Mouse (Mus musculus) neural tube, embryonic 15.5 days (tissue): ENCODE measurements around the gene Olfr77. TPM values are rescaled to one million over a fixed set of nuclear protein-coding genes. Genes with fewer than 3 reads are reported as not detected.

ENCODE experiments used
- ATAC-seq: fragments of 200-750 bp; cut with Nextera tagmentation; 2 replicates; pipeline ENCODE4 v1.8.0; 2017; ENCODE audit warnings: mild to moderate bottlenecking, moderate TSS enrichment, moderate library complexity; ENCODE audit not compliant: low FRiP score
- H3K27ac ChIP-seq: fragments of 300-500 bp; sonication (generic); replicated peaks from 2 replicates; pipeline ENCODE4 v1.5.1; 2015; ENCODE audit warnings: mild to moderate bottlenecking, inconsistent platforms
- H3K27me3 ChIP-seq: fragments of 300-500 bp; sonication (generic); replicated peaks from 2 replicates; pipeline ENCODE4 v1.6.1; 2015; ENCODE audit warnings: inconsistent platforms
- H3K36me3 ChIP-seq: fragments of 300-500 bp; sonication (generic); 2 replicates; pipeline ENCODE4 v1.6.1; 2015; ENCODE audit warnings: inconsistent platforms
- H3K4me1 ChIP-seq: fragments of 300-500 bp; sonication (generic); 2 replicates; pipeline ENCODE4 v1.6.1; 2015; ENCODE audit warnings: inconsistent platforms
- H3K4me2 ChIP-seq: fragments of 300-500 bp; sonication (generic); 2 replicates; pipeline ENCODE4 v1.6.1; 2015; ENCODE audit warnings: inconsistent platforms, mild to moderate bottlenecking, moderate library complexity
- H3K4me3 ChIP-seq: fragments of 300-500 bp; sonication (generic); replicated peaks from 2 replicates; pipeline ENCODE4 v1.5.1; 2015; ENCODE audit warnings: mild to moderate bottlenecking, inconsistent platforms
- H3K9ac ChIP-seq: fragments of 300-500 bp; sonication (generic); replicated peaks from 2 replicates; pipeline ENCODE4 v1.6.1; 2015; ENCODE audit warnings: mild to moderate bottlenecking, inconsistent platforms
- H3K9me3 ChIP-seq: fragments of 300-500 bp; sonication (generic); replicated peaks from 2 replicates; pipeline ENCODE4 v1.6.1; 2016; ENCODE audit warnings: inconsistent platforms
- WGBS: fragments of 180-500 bp; shearing (Covaris S2); methylation state at CpG from one replicate; pipeline ENCODE4 v1.1.7; 2015; ENCODE audit warnings: mixed read lengths; 5-methylcytosine and 5-hydroxymethylcytosine counted together
- polyA plus RNA-seq: library from polyadenylated mRNA; unstranded; fragments of >200 nt; fragmentation: Nextera tagmentation; extraction: Ambion mirVana; gene quantifications from 2 replicates; pipeline ENCODE4 v1.2.1, GENCODE M21; 2015

Gene Olfr77
- polyA plus RNA-seq: 0.14 and 0.19 TPM in 2 replicates

GRCm38 (mm10) chr9:19916565-19916964 is at the start of gene Olfr77:
TSS of gene Olfr77 (plus strand) at chr9:19916865.
- WGBS: 90% methylated on average over 2 of the region's 2 CpGs

GRCm38 (mm10) chr9:19887904-19888303 is 28.8 kb upstream of the Olfr77 start, which contains the start of gene Olfr862:
TSS of gene Olfr862 (minus strand) at chr9:19888004.
- H3K9ac ChIP-seq: no peak within 1 kb of the TSS
- H3K4me2 ChIP-seq: no peak within 1 kb of the TSS
- H3K4me1 ChIP-seq: no peaks in the 10 kb centered on the region
- peaks cover 11% of the 10 kb centered on the region; the same call in 1 of the 2 replicates for H3K9me3 ChIP-seq
- no peak within 1 kb of the TSS for H3K27ac ChIP-seq
- no peaks in the 10 kb centered on the region for H3K36me3 ChIP-seq
- H3K27me3 ChIP-seq: no peaks in the 10 kb centered on the region
- no peak within 1 kb of the TSS for H3K4me3 ChIP-seq
- ATAC-seq: no peak

More at GRCm38 (mm10) chr9:19916565-19916964, at the start of gene Olfr77:
- ATAC-seq: no peak
- H3K27ac ChIP-seq: no peak within 1 kb of the TSS
- H3K9ac ChIP-seq: no peak within 1 kb of the TSS
- no peak within 1 kb of the TSS for H3K4me2 ChIP-seq
- no peaks in the 10 kb centered on the region for H3K36me3 ChIP-seq
- H3K4me3 ChIP-seq: no peak within 1 kb of the TSS
- H3K9me3 ChIP-seq: peaks cover 8% of the 10 kb centered on the region
- no peaks in the 10 kb centered on the region for H3K27me3 ChIP-seq
- no peaks in the 10 kb centered on the region for H3K4me1 ChIP-seq

GRCm38 (mm10) chr9:19911170-19911569 is 5.5 kb upstream of the Olfr77 start:
- H3K27ac ChIP-seq: no peak overlapping the region
- H3K27me3 ChIP-seq: no peaks in the 10 kb centered on the region
- H3K4me2 ChIP-seq: no peak overlapping the region
- H3K9ac ChIP-seq: no peak overlapping the region
- no peak for ATAC-seq
- 69% methylated on average over 4 of the region's 4 CpGs for WGBS
- H3K9me3 ChIP-seq: no peaks in the 10 kb centered on the region; the same call in 1 of the 2 replicates
- H3K4me3 ChIP-seq: no peak overlapping the region
- H3K36me3 ChIP-seq: no peaks in the 10 kb centered on the region
- H3K4me1 ChIP-seq: no peaks in the 10 kb centered on the region

Other genes starting within 250 kb of the Olfr77 start
- not detected in 2 replicates for gene Olfr857, start 207.4 kb upstream of the Olfr77 start, polyA plus RNA-seq
- not detected in 2 replicates for gene Olfr58, start 136.6 kb upstream of the Olfr77 start, polyA plus RNA-seq
- not detected in 2 replicates for gene Olfr859, start 112.0 kb upstream of the Olfr77 start, polyA plus RNA-seq
- not detected in 2 replicates for gene Olfr860, start 67.1 kb upstream of the Olfr77 start, polyA plus RNA-seq
- not detected in 2 replicates for gene Olfr862, start 28.9 kb upstream of the Olfr77 start, polyA plus RNA-seq
- not detected in 2 replicates for gene Olfr866, start 111.2 kb downstream of the Olfr77 start, polyA plus RNA-seq
- not detected in 2 replicates for gene Olfr867, start 140.7 kb downstream of the Olfr77 start, polyA plus RNA-seq
- gene Olfr868, start 181.8 kb downstream of the Olfr77 start, polyA plus RNA-seq: not detected in 2 replicates
- not detected in 2 replicates for gene Olfr869, start 212.1 kb downstream of the Olfr77 start, polyA plus RNA-seq